Mouse (Mus musculus): Measurements from ENCODE around the gene Hoxd11. TPM values are rescaled to one million over a fixed set of nuclear protein-coding genes. Genes with fewer than 3 reads are reported as not detected.

The Hoxd11 gene
- polyA plus RNA-seq, 1 experiment from 2014 or later, result not detected

- Histone ChIP-seq H3K4me3 (ENCODE audit: low read depth, low read length) (no peak overlapping the region), H3K36me3 (ENCODE audit: insufficient read depth, low read length) (no peaks in the 10 kb centered on the region), H3K9me3 (ENCODE audit: low read length) (no peaks in the 10 kb centered on the region), H3K4me2 (replicated peaks; ENCODE audit: low read depth, low read length) (no peak overlapping the region), H3K4me1 (ENCODE audit: insufficient read depth, low read depth, low read length) (peaks cover 5% of the 10 kb centered on the region; the same call in 1 of the 2 replicates), H3K27ac (ENCODE audit: low read length) (no peak overlapping the region), H3K9ac (replicated peaks; ENCODE audit: low read depth) (no peak overlapping the region), H3K27me3 (replicated peaks; ENCODE audit: insufficient read depth, low read length) (peaks cover 92% of the 10 kb centered on the region)
- WGBS, result 3% methylated on average over 21 of the region's 21 CpGs
- ATAC-seq (no peak), DNase-seq (ENCODE audit: low spot score) (no peak)
- TF ChIP-seq EP300 (IDR thresholded peaks at IDR 0.05) (no peak), CTCF (IDR thresholded peaks at IDR 0.05) (no peak)
Measured at GRCm38 (mm10) chr2:74680561-74681398, 1.4 kb downstream of the Hoxd11 start.

GRCm38 (mm10) chr2:74681594-74682531 is 2.5 kb downstream of the Hoxd11 start:
- 4% methylated on average over 55 of the region's 78 CpGs for WGBS
- Histone ChIP-seq H3K27ac (ENCODE audit: low read length) (no peak overlapping the region), H3K36me3 (ENCODE audit: insufficient read depth, low read length) (no peaks in the 10 kb centered on the region), H3K4me3 (ENCODE audit: low read depth, low read length) (peak overlapping the region; percentile 28; the same call in 1 of the 2 replicates), H3K27me3 (replicated peaks; ENCODE audit: insufficient read depth, low read length) (peaks cover 88% of the 10 kb centered on the region), H3K9me3 (ENCODE audit: low read length) (no peaks in the 10 kb centered on the region), H3K4me2 (replicated peaks; ENCODE audit: low read depth, low read length) (peak overlapping the region; percentile 48), H3K4me1 (ENCODE audit: insufficient read depth, low read depth, low read length) (peaks cover 5% of the 10 kb centered on the region; the same call in 1 of the 2 replicates), H3K9ac (replicated peaks; ENCODE audit: low read depth) (no peak overlapping the region)
- no peak for DNase-seq (ENCODE audit: low spot score)
- TF ChIP-seq EP300 (IDR thresholded peaks at IDR 0.05) (no peak), CTCF (IDR thresholded peaks at IDR 0.05) (no peak)
- ATAC-seq, result peak; percentile 21; the same call in 1 of the 2 replicates

GRCm38 (mm10) chr2:74682796-74683195 is 3.4 kb downstream of the Hoxd11 start:
- Histone ChIP-seq H3K36me3 (ENCODE audit: insufficient read depth, low read length) (no peaks in the 10 kb centered on the region), H3K4me3 (ENCODE audit: low read depth, low read length) (peak overlapping the region; percentile 28), H3K27me3 (replicated peaks; ENCODE audit: insufficient read depth, low read length) (peaks cover 90% of the 10 kb centered on the region), H3K4me1 (ENCODE audit: insufficient read depth, low read depth, low read length) (peaks cover 5% of the 10 kb centered on the region; the same call in 1 of the 2 replicates), H3K9ac (replicated peaks; ENCODE audit: low read depth) (no peak overlapping the region), H3K27ac (ENCODE audit: low read length) (no peak overlapping the region), H3K4me2 (replicated peaks; ENCODE audit: low read depth, low read length) (peak overlapping the region; percentile 48), H3K9me3 (ENCODE audit: low read length) (no peaks in the 10 kb centered on the region)
- DNase-seq (ENCODE audit: low spot score) (no peak), ATAC-seq (no peak)
- TF ChIP-seq EP300 (IDR thresholded peaks at IDR 0.05) (no peak), CTCF (IDR thresholded peaks at IDR 0.05) (no peak)
- under 1% methylated on average over 34 of the region's 51 CpGs for whole genome bisulfite sequencing

GRCm38 (mm10) chr2:74683471-74683951 is 4.2 kb downstream of the Hoxd11 start:
- Histone ChIP-seq H3K4me3 (ENCODE audit: low read depth, low read length) (no peak overlapping the region), H3K36me3 (ENCODE audit: insufficient read depth, low read length) (no peaks in the 10 kb centered on the region), H3K9me3 (ENCODE audit: low read length) (no peaks in the 10 kb centered on the region), H3K27ac (ENCODE audit: low read length) (no peak overlapping the region), H3K4me1 (ENCODE audit: insufficient read depth, low read depth, low read length) (peaks cover 5% of the 10 kb centered on the region; the same call in 1 of the 2 replicates), H3K4me2 (replicated peaks; ENCODE audit: low read depth, low read length) (no peak overlapping the region), H3K27me3 (replicated peaks; ENCODE audit: insufficient read depth, low read length) (peaks cover 91% of the 10 kb centered on the region), H3K9ac (replicated peaks; ENCODE audit: low read depth) (no peak overlapping the region)
- TF ChIP-seq CTCF (IDR thresholded peaks at IDR 0.05) (no peak), EP300 (IDR thresholded peaks at IDR 0.05) (no peak)
- ATAC-seq, result no peak
- DNase-seq (ENCODE audit: low spot score), result no peak
- 2% methylated on average over 18 of the region's 18 CpGs for WGBS

GRCm38 (mm10) chr2:74684106-74684505 is 4.7 kb downstream of the Hoxd11 start:
- no peak overlapping the region for H3K4me3 ChIP-seq (ENCODE audit: low read depth, low read length)
- H3K27me3 ChIP-seq (replicated peaks; ENCODE audit: insufficient read depth, low read length), result peaks cover 94% of the 10 kb centered on the region
- H3K27ac ChIP-seq (ENCODE audit: low read length), result no peak overlapping the region
- 1% methylated on average over 12 of the region's 12 CpGs for WGBS
- DNase-seq (ENCODE audit: low spot score) (no peak), ATAC-seq (no peak)
- H3K4me2 ChIP-seq (replicated peaks; ENCODE audit: low read depth, low read length), result no peak overlapping the region
- no peaks in the 10 kb centered on the region for H3K36me3 ChIP-seq (ENCODE audit: insufficient read depth, low read length)
- H3K9me3 ChIP-seq (ENCODE audit: low read length), result no peaks in the 10 kb centered on the region
- TF ChIP-seq EP300 (IDR thresholded peaks at IDR 0.05), result no peak
- no peak for TF ChIP-seq CTCF (IDR thresholded peaks at IDR 0.05)
- no peak overlapping the region for H3K9ac ChIP-seq (replicated peaks; ENCODE audit: low read depth)
- peaks cover 5% of the 10 kb centered on the region; the same call in 1 of the 2 replicates for H3K4me1 ChIP-seq (ENCODE audit: insufficient read depth, low read depth, low read length)
